Mouse (Mus musculus) olfactory bulb, adult 2 months (tissue): Measurements from ENCODE around the gene E2f4.

Experiments used
- CTCF ChIP-seq: fragments of 200-500 bp; IDR thresholded peaks from 2 replicates; pipeline ENCODE4 v1.5.1; 2012; ENCODE audit warnings: low read depth, mild to moderate bottlenecking, low read length, moderate library complexity; ENCODE audit not compliant: insufficient read depth
- POLR2A ChIP-seq: fragments of 200-500 bp; IDR thresholded peaks from 2 replicates; pipeline ENCODE4 v1.6.1; 2012; ENCODE audit warnings: mild to moderate bottlenecking, low read depth, low read length, moderate library complexity; ENCODE audit not compliant: insufficient read depth

DNA sequence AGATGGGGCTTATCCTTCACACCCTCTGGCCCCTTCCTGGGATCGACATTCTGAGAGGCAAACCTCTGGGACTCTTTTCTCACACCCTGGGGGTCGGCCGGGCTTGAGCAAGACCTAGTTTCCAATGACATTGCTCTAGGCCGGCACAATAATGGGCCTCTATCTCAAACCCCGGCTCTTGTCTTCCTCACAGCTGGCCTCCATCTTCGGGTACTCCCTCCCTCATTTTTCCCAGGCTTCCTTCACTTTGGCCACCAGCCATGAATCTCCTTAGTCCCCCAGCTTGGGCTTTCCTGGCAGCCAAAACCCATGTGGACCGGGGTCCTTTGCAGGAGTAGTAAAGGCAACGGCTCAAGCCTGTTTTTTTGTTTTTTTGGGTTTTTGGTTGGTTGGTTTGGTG, 43.9 kb downstream of the E2f4 start:
- TF ChIP-seq POLR2A, result no peak
- no peak for TF ChIP-seq CTCF
